In genomic region chr17:47250001-47250400, GRCm38 (mm10) we compare ENCODE assay signal across 14 mouse cellular contexts.
DNase-seq lines count a peak whose midpoint lies in the region; ATAC-seq and TF ChIP-seq lines count a peak whose summit lies in the region.
"Had no signal": no experiment of that assay in that cellular context is flagged by ENCODE, and none has a peak within 500 bp of the region (broad histone marks: within the 10 kb centered on the region; RNA-seq: fewer than 3 reads in every experiment).

No protein-coding gene starts in this region.

- DNase-seq in embryonic facial prominence, embryonic 14.5 days (ENCODE audit: low spot score), result peak; percentile 34
- DNase-seq in embryonic facial prominence, embryonic 10.5 days (ENCODE audit: low spot score), result no peak
- peak; percentile 23 for DNase-seq in liver, adult 2 months (ENCODE audit: extremely low read depth, low read depth, low spot score)
- peak; percentile 54 for DNase-seq in 416B (ENCODE audit: low read depth)
- DNase-seq in lung, postnatal 36 days, result peak; percentile 43
- DNase-seq in urinary bladder, postnatal 36 days (ENCODE audit: low spot score in 2 of 2), result no peak
- DNase-seq: adrenal gland, postnatal 14 days; cerebellum, adult 11-12 months; kidney, postnatal 10 days had no signal

- no peak overlapping the region for H3K4me2 ChIP-seq in embryonic facial prominence, embryonic 14.5 days (ENCODE audit: low read depth, low read length)
- H3K4me2 ChIP-seq in liver, embryonic 12.5 days, result no peak overlapping the region
- H3K4me2 ChIP-seq: hindbrain, embryonic 14.5 days had no signal

- no peak for TF ChIP-seq POLR2A in liver, adult 2 months (IDR thresholded peaks at IDR 0.05; ENCODE audit: extremely low read depth, insufficient read depth, low read length)

- no peaks in the 10 kb centered on the region for H3K79me2 ChIP-seq in liver, adult 2 months (ENCODE audit: control insufficient read depth, insufficient read depth, low read length)

- H3K4me1 ChIP-seq in embryonic facial prominence, embryonic 14.5 days (ENCODE audit: control insufficient read depth, insufficient read depth, low read length), result peaks cover 3% of the 10 kb centered on the region; the same call in 1 of the 2 replicates
- H3K4me1 ChIP-seq in embryonic facial prominence, embryonic 10.5 days, result peaks cover 4% of the 10 kb centered on the region; the same call in 1 of the 2 replicates
- peaks cover 7% of the 10 kb centered on the region; the same call in 1 of the 2 replicates for H3K4me1 ChIP-seq in liver, adult 2 months (ENCODE audit: control insufficient read depth, insufficient read depth, low read length)
- H3K4me1 ChIP-seq in liver, embryonic 12.5 days, result no peaks in the 10 kb centered on the region
- H3K4me1 ChIP-seq: limb, embryonic 10.5 days had no signal

- no peak for TF ChIP-seq CTCF in liver, adult 2 months (IDR thresholded peaks at IDR 0.05; ENCODE audit: low read depth, low read length)

- no peaks in the 10 kb centered on the region for H3K9me3 ChIP-seq in embryonic facial prominence, embryonic 14.5 days (ENCODE audit: control insufficient read depth, low read length)
- no peaks in the 10 kb centered on the region for H3K9me3 ChIP-seq in embryonic facial prominence, embryonic 10.5 days
- no peaks in the 10 kb centered on the region for H3K9me3 ChIP-seq in liver, embryonic 12.5 days (replicated peaks)
- H3K9me3 ChIP-seq: limb, embryonic 10.5 days had no signal

- no peak overlapping the region for H3K27ac ChIP-seq in embryonic facial prominence, embryonic 14.5 days (replicated peaks; ENCODE audit: low read depth, low read length)
- no peak overlapping the region for H3K27ac ChIP-seq in embryonic facial prominence, embryonic 10.5 days (replicated peaks)
- no peak overlapping the region for H3K27ac ChIP-seq in liver, adult 2 months (replicated peaks; ENCODE audit: insufficient read depth, low read depth, low read length)
- no peak overlapping the region for H3K27ac ChIP-seq in liver, embryonic 12.5 days
- H3K27ac ChIP-seq: heart, adult 2 months; hindbrain, embryonic 14.5 days; limb, embryonic 10.5 days had no signal

- 76% methylated on average over 4 of the region's 4 CpGs for WGBS in embryonic facial prominence, embryonic 14.5 days
- 83% methylated on average over 4 of the region's 4 CpGs for WGBS in embryonic facial prominence, embryonic 10.5 days
- WGBS in liver, adult 2 months, result 75% methylated on average over 4 of the region's 4 CpGs
- 52% methylated on average over 4 of the region's 4 CpGs for WGBS in liver, embryonic 12.5 days (ENCODE audit: insufficient replicate concordance)

- H3K9ac ChIP-seq in embryonic facial prominence, embryonic 14.5 days (ENCODE audit: low read depth, low read length), result no peak overlapping the region
- H3K9ac ChIP-seq in liver, adult 2 months (ENCODE audit: low read depth, low read length), result no peak overlapping the region
- H3K9ac ChIP-seq in liver, embryonic 12.5 days, result no peak overlapping the region
- H3K9ac ChIP-seq: hindbrain, embryonic 14.5 days had no signal

- no peaks in the 10 kb centered on the region for H3K27me3 ChIP-seq in embryonic facial prominence, embryonic 14.5 days (replicated peaks; ENCODE audit: control insufficient read depth, insufficient read depth, low read length)
- H3K27me3 ChIP-seq in embryonic facial prominence, embryonic 10.5 days (replicated peaks; ENCODE audit: low read depth, poor library complexity, severe bottlenecking), result no peaks in the 10 kb centered on the region
- no peaks in the 10 kb centered on the region for H3K27me3 ChIP-seq in liver, adult 2 months (ENCODE audit: control insufficient read depth, insufficient read depth, low read length)
- no peaks in the 10 kb centered on the region for H3K27me3 ChIP-seq in liver, embryonic 12.5 days (replicated peaks)

- 0 out of 2 replicates have a peak, but pooled peaks cover 29% of the 10 kb centered on the region for H3K36me3 ChIP-seq in embryonic facial prominence, embryonic 14.5 days (ENCODE audit: control insufficient read depth, insufficient read depth, low read length)
- peaks cover 29% of the 10 kb centered on the region for H3K36me3 ChIP-seq in embryonic facial prominence, embryonic 10.5 days (replicated peaks)
- H3K36me3 ChIP-seq in liver, adult 2 months (ENCODE audit: control insufficient read depth, insufficient read depth, low read length), result no peaks in the 10 kb centered on the region
- no peaks in the 10 kb centered on the region for H3K36me3 ChIP-seq in liver, embryonic 12.5 days

- no peak for ATAC-seq in embryonic facial prominence, embryonic 14.5 days (ENCODE audit: low read depth)
- no peak for ATAC-seq in liver, embryonic 12.5 days
- ATAC-seq in inflammation-experienced regulatory T-cells, adult 6 months, result no peak

- no peak overlapping the region for H3K4me3 ChIP-seq in embryonic facial prominence, embryonic 14.5 days (ENCODE audit: low read depth, low read length)
- H3K4me3 ChIP-seq in embryonic facial prominence, embryonic 10.5 days, result no peak overlapping the region
- H3K4me3 ChIP-seq in liver, adult 2 months (ENCODE audit: insufficient read depth, low read depth, low read length), result no peak overlapping the region
- H3K4me3 ChIP-seq in liver, embryonic 12.5 days, result no peak overlapping the region
- H3K4me3 ChIP-seq: heart, adult 2 months; limb, embryonic 10.5 days had no signal

Comparison
In these comparisons a context has a peak if more than half of its experiments do, and no peak if none do; other contexts are left out.
1. DNase-seq: peak in embryonic facial prominence, embryonic 14.5 days (single experiment), liver, adult 2 months (single experiment), 416B (single experiment) and lung, postnatal 36 days (single experiment); none in embryonic facial prominence, embryonic 10.5 days (single experiment) and urinary bladder, postnatal 36 days (0 of 2).